Mouse (Mus musculus): ENCODE results near the gene Ccdc36. TPM values are rescaled to one million over a fixed set of nuclear protein-coding genes. Genes with fewer than 3 reads are reported as not detected.

The Ccdc36 gene
- total and polyA plus RNA-seq, 3 experiments, result not detected

DNA sequence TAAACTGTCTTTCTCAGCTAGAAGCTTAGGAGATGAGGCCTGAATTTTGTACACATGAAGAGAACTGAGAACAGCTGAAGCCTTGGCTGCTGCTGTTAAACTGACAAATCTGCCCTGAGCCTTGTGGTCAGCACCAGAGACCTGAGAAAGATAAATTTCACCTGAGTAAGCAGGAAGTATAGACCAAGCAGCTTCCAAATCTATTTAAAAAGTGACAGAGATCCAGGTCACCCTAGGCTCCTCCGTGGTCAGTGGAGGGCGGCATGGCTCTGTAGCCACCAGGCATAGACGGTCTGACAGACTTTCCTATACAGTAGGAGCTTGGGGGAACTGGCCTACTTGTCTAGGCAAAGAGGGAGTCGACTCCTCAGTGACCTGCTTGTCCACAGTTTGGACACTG lies 41.5 kb downstream of the Ccdc36 start:
- no peak overlapping the region for H3K9ac ChIP-seq (ENCODE audit: control insufficient read depth, low read depth, low read length, poor library complexity, severe bottlenecking)
- no peak overlapping the region for H3K4me3 ChIP-seq (ENCODE audit: control insufficient read depth in 1 of 2, insufficient read depth in 1 of 2, low read depth in 2 of 2, low read length in 2 of 2)
- H3K79me2 ChIP-seq (ENCODE audit: control insufficient read depth, insufficient read depth, low read length, poor library complexity), result no peaks in the 10 kb centered on the region
- no peak overlapping the region for H3K27ac ChIP-seq (ENCODE audit: control insufficient read depth, low read depth, low read length)
- no peaks in the 10 kb centered on the region for H3K27me3 ChIP-seq (ENCODE audit: control insufficient read depth in 1 of 2, insufficient read depth in 2 of 2, low read length in 2 of 2)
- TF ChIP-seq POLR2AphosphoS5 (IDR thresholded peaks at IDR 0.05; ENCODE audit: borderline replicate concordance, low read depth, low read length) (no peak), ELF1 (IDR thresholded peaks at IDR 0.05; ENCODE audit: low read depth, low read length) (no peak), CTCF (IDR thresholded peaks at IDR 0.05 in 2 of 3, conservative IDR thresholded peaks at IDR 0.05 in 1 of 3; ENCODE audit: control insufficient read depth in 1 of 3, insufficient read depth in 1 of 3, low read depth in 2 of 3, low read length in 3 of 3, poor library complexity in 1 of 3, severe bottlenecking in 1 of 3) (no peak), MAFK (IDR thresholded peaks at IDR 0.05; ENCODE audit: borderline replicate concordance, low read depth, low read length) (no peak), CHD1 (IDR thresholded peaks at IDR 0.05; ENCODE audit: low read depth, low read length) (no peak), HCFC1 (IDR thresholded peaks at IDR 0.05; ENCODE audit: low read depth, low read length) (no peak), ZMIZ1 (IDR thresholded peaks at IDR 0.05; ENCODE audit: low read depth, low read length) (no peak)
- H3K4me1 ChIP-seq (ENCODE audit: control insufficient read depth in 1 of 2, insufficient read depth in 2 of 2, low read length in 2 of 2), result no peaks in the 10 kb centered on the region
- peaks cover 0 to 20% of the 10 kb centered on the region in 2 experiments; a peak in 2 of 4 replicates for H3K36me3 ChIP-seq (ENCODE audit: control insufficient read depth in 1 of 2, insufficient read depth in 2 of 2, low read length in 2 of 2)
- H3K9me3 ChIP-seq (replicated peaks; ENCODE audit: insufficient read depth, low read length), result no peaks in the 10 kb centered on the region
- no peak for DNase-seq (ENCODE audit: low read depth, low spot score)

DNA sequence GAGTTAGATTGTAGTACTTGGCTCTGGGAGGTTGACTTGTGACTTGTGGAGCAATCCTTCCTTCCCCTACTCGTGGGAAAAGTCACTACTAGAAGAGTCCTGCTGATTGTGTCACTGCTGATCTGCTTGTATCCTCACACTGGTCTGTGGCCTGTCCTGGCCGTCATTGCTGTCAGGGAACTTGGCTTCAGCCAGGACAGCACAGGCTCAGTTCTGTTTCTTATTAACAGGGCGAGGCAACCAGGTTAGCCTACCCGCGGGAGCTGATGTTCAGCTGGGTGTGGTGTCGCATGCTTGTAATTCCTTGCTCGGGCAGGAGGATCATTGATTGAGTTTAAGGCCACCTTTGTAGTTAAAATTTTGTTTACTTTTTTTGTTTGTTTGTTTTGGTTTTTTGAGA lies 43.3 kb downstream of the Ccdc36 start:
- Histone ChIP-seq H3K79me2 (ENCODE audit: control insufficient read depth, insufficient read depth, low read length, poor library complexity) (no peaks in the 10 kb centered on the region), H3K27me3 (ENCODE audit: control insufficient read depth in 1 of 2, insufficient read depth in 2 of 2, low read length in 2 of 2) (no peaks in the 10 kb centered on the region), H3K4me1 (ENCODE audit: control insufficient read depth in 1 of 2, insufficient read depth in 2 of 2, low read length in 2 of 2) (no peaks in the 10 kb centered on the region), H3K36me3 (ENCODE audit: control insufficient read depth in 1 of 2, insufficient read depth in 2 of 2, low read length in 2 of 2) (peaks cover 0 to 24% of the 10 kb centered on the region in 2 experiments; a peak in 2 of 4 replicates), H3K27ac (ENCODE audit: control insufficient read depth, low read depth, low read length) (no peak overlapping the region), H3K4me3 (ENCODE audit: control insufficient read depth in 1 of 2, insufficient read depth in 1 of 2, low read depth in 2 of 2, low read length in 2 of 2) (no peak overlapping the region), H3K9me3 (replicated peaks; ENCODE audit: insufficient read depth, low read length) (no peaks in the 10 kb centered on the region), H3K9ac (ENCODE audit: control insufficient read depth, low read depth, low read length, poor library complexity, severe bottlenecking) (no peak overlapping the region)
- DNase-seq (ENCODE audit: low read depth, low spot score), result no peak
- TF ChIP-seq SMC3 (IDR thresholded peaks at IDR 0.05; ENCODE audit: low read depth, low read length) (no peak), MAZ (IDR thresholded peaks at IDR 0.05; ENCODE audit: low read depth, low read length) (no peak), TBP (IDR thresholded peaks at IDR 0.05; ENCODE audit: low read depth, low read length) (no peak), CHD2 (IDR thresholded peaks at IDR 0.05; ENCODE audit: low read length) (no peak), RAD21 (IDR thresholded peaks at IDR 0.05; ENCODE audit: low read depth, low read length) (no peak), NRF1 (IDR thresholded peaks at IDR 0.05; ENCODE audit: insufficient read depth, low read depth, low read length, poor library complexity, severe bottlenecking) (no peak), ZKSCAN1 (IDR thresholded peaks at IDR 0.05; ENCODE audit: low read depth, low read length) (no peak), E2F4 (IDR thresholded peaks at IDR 0.05; ENCODE audit: borderline replicate concordance, low read depth, low read length) (no peak), BHLHE40 (IDR thresholded peaks at IDR 0.05; ENCODE audit: borderline replicate concordance, low read depth, low read length) (no peak), GABPA (IDR thresholded peaks at IDR 0.05; ENCODE audit: low read depth, low read length) (no peak), MYC (IDR thresholded peaks at IDR 0.05; ENCODE audit: low read depth, low read length) (no peak), UBTF (IDR thresholded peaks at IDR 0.05; ENCODE audit: borderline replicate concordance, insufficient read depth, low read depth, low read length) (no peak), ETS1 (IDR thresholded peaks at IDR 0.05; ENCODE audit: low read depth, low read length) (no peak), NELFE (IDR thresholded peaks at IDR 0.05; ENCODE audit: low read depth, low read length) (no peak), JUND (IDR thresholded peaks at IDR 0.05; ENCODE audit: low read depth, low read length) (no peak), TCF12 (IDR thresholded peaks at IDR 0.05; ENCODE audit: low read depth, low read length) (no peak)
